Mouse (Mus musculus) gastrocnemius, postnatal 4 days (tissue): ENCODE results near the gene Bak1. TPM values are rescaled to one million over a fixed set of nuclear protein-coding genes. Genes with fewer than 3 reads are reported as not detected.

Source experiments
- DNase-seq, 2 experiments: peaks; one replicate each; pipeline ENCODE4 v3.0.0; 2021 to 2022; ENCODE audit warnings: low spot score in 2 of 2, mixed read lengths in 2 of 2
- total RNA-seq, 2 experiments: library from RNA; stranded (reverse); gene quantifications; 2 replicates each; pipeline ENCODE4 v1.2.3; 2021

Gene Bak1
- total RNA-seq, 2 experiments from 2014 or later, result 30.2 to 35.2 TPM

DNA sequence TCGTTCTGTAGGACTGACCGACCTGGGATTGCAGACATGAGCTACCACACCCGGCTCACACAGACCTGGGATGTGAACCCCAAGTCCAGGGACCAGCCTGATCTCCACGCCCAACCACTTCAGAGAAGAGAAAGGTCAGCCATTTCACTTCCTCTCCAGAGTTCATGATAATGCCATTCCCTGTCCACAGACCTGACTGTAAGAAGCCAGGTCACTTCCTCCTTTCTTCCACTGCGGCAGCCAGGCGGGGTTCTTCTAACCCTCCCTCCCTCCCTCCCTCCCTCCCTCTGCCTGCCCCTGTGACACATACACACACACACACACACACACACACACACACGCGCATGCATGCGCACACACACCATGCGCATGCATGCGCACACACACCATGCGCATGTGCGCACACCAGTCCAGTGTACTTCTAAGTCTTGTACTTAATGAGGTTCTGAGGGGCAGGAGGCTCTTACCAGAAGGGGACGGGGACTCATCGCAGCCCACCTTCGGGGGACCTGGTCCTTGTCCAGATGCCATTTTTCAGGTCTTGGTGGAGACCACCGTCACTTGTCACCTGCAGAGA, 3.4 kb downstream of the Bak1 start:
- no peak for DNase-seq

DNA sequence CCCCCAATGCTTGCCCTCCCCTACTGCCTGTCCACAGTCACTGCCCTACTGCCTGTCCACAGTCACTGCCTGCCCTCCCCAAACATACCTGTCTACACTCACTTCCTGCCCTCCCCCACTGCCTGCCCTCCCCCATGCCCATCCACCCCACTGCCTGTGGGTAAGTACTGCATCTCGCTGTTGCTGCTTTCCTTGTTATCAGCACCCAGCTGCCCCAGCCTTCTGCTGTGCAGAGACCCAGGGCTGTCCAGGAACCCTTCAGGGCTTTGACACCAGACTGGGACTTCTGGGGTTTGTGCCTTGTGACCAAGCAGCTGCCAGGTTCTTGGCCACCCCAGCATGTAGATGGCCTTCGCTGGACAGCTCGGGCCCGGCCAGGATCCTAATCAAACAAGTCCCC, 5.5 kb downstream of the Bak1 start:
- DNase-seq, result no peak

DNA sequence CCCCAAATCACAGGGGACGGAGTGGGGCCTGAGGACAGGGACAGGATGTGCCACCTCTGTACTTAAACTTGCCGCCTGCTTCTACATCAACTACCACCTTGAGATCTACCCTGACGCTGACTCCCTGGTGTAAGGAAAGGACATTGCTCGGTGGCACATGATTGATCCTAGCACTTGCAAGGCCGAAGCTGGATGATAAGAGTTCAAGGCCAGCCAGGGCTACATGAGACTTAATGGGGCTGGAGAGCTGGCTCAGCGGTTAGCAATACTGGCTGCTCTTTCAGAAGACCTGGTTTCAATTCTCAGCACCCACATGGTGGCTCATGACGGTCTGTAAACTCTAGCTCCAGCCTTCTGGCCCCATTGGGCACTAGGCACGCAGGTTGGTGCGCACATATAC, 7.1 kb downstream of the Bak1 start:
- no peak for DNase-seq

DNA sequence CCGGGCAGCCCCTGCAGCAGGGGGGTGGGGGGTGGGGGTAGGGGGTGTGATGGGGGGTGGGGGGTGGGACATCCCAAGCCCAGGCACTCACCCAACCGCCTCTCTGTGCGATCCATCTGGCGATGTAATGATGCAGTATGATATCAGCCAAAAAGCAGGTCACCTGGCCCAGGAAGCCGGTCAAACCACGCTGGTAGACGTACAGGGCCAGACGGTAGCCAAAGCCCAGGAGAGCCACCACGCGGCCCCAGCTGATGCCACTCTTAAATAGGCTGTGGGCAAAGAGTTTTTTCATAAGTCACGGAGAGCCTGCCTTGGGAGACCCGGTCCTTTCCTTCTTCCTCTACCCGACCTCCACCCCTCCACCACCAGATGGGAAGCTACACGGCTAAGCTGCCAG, 7.7 kb downstream of the Bak1 start:
- DNase-seq, result no peak

DNA sequence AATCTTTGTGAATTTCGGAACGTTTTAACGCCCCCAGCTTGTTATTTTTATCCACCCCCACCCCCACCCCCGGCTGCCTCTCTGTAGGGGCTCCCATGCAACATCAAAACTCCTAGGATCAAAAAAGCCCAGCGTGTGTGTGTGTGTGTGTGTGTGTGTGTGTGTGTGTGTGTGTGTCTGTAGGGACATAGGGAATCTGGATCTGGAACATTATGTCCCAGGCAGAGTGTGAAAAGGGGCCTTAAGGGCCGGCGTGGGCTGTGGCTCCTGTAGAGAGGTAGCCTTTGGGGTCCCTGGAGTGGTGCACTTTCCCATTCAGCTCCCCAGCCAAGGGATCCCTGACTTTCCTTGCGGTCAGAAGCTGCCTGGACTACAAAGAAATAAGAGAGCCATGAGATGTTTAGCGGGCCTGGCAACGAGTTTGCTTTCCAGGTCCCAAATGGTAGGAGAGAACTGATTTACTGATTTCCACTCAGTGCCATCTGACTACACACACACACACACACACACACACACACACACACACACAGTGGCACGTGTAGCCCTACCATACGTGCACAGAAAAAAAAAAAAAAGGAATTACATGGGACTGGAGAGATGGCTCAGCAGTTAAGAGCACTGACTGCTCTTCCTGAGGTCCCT, 10.1 kb downstream of the Bak1 start:
- DNase-seq, result peak in 1 of 2 experiments; percentile 8

DNA sequence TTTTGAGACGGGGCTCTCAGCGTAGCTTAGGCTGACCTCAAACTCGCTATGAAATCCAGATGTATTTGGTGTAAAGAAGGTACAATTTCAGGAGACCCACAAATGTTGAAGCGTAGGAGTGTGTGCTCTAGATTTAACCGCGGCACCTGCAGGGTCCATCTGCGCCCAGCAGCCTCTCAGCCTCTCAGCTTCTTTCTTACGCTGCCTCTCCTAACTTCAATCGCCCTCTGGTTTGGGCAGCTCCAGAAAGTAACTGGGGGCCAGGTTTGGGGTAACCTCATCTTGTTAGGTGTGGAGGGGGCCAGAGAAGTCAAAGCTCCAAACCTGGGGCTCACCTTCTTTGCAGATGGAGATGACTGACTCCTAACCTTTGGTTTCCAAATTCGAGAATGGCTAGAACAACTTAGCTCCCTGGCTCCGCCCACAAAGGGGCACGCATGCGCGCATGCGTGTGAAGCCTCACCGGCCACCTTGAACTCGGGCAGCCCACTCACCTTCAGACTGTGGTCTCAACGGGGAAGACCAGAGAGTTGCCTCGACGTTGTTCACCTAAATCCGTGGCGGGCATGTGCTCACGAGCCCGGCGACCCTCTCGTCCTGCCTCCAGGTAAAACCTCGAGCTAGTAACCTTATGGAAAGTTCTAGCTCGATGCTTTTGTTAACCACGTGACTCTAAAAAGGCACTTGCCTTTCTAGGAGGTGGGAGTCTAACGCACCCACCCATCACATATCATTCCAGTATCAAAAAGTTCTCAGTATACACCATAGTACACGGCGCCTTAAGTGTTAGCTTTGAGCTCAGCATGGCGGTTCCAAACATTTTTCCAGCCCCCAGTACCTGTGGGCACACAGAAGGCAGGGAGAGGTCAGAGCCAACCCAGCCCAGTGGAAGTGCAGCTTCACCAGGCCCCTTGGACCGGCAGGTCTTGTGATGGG, 11.0 kb downstream of the Bak1 start:
- peak; percentile 69 to 84 for DNase-seq

DNA sequence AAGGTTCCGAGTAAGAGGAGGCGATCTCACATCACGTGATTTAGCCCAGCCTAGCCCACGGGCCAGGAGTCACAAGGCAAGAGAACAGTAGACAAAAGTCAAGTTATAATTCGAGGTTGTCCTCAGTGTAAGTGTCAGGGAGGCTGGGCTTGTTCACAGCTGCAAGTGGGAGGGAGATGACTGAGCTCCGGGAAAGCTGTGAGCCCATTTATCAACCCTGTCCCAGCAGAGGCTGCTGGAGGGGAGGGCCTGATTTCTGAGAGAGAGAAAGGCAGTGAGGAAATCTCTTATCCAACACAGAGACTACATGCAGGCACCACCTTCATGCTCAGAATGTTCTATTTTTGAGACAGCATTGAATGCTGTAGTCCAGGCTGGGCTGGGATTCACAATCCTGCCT, 15.9 kb downstream of the Bak1 start:
- DNase-seq, result no peak

DNA sequence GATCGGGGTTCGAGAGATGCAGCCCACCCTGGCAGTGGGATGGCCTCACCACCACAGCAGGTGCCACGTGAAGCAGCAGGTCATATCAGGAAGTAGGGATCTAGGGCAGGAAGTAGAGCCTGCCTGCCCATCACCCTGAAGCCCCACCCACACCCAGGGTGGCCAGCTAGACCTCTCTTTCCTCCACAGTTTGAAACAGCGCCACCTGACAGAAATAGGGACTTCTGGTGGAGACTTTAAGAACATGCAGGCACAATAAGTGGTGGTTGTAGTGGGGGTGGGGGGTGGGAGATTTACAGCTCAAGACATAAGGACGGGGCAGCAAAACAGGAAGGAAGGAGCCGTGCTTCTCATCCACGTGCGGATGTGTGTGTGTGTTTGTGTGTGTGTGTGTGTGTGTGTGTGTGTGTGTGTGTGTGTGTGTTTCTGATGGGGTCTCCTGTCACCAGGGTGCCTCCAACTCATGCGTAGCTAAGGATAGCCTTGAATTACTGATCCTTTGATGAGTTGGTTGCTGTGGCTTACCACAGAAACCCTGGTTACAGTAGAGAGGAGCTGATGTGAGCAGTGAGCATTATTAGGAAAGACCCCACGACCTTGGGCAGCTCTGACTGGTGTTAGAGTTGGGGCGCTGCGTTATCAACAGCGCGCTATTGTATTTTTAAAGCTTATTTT, 16.7 kb downstream of the Bak1 start:
- DNase-seq, result no peak

DNA sequence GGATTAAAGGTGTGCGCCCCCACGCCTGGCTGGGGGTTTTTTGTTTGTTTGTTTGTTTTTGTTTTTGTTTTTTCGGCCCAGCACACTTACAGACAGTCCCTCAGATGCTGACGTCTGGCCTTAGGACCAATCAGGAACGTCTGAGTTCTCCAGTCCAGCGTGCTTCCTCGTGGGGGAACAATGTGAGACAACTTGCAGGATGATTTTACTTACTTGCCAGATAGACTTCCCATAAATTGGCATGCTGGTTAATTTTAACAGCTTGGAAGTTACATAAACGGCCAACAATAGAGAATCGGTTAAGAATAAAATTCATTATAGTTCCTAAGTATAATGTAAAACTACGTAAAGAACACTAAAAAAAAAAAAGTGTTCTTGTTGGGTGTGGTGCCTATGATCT, 17.6 kb downstream of the Bak1 start:
- DNase-seq, result no peak

DNA sequence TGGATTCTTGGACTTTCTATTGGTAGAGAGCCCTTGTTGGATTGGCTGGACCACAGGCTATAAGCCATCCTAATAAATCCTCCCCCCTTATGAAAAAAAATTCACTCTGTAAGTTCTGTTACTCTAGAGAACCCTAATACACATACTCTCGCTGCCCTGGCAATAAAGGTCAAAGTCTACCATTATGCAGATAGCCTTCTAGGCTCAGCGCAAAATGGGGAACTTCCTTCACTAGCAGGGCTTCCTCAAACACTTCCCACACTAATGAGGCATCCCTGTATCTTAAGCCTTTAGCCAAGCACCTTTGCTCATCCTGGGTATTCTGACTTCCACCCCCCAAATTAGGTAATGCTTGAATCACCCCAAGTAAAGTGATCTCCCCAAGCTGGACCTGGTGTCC, 20.5 kb downstream of the Bak1 start:
- DNase-seq, result no peak

DNA sequence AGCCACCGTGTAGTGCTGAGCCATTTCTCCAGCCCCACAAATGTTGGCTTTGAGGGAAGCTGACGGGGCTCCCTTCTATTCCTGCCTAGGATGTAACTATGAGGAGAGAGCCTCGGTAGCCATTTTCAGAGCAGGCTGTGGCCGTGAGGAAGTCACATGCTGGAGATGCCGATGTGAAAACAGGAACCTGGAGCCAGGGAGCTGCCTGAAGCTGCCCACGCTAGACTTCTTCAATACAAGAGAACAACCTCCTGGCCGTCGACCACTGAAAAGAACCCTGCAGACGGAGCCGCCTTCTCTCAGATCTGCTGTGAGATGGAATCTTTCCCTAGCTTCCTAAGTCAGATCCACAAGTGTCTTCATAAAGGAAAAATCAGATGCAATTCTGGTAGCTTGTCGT, 23.2 kb downstream of the Bak1 start:
- DNase-seq, result no peak

DNA sequence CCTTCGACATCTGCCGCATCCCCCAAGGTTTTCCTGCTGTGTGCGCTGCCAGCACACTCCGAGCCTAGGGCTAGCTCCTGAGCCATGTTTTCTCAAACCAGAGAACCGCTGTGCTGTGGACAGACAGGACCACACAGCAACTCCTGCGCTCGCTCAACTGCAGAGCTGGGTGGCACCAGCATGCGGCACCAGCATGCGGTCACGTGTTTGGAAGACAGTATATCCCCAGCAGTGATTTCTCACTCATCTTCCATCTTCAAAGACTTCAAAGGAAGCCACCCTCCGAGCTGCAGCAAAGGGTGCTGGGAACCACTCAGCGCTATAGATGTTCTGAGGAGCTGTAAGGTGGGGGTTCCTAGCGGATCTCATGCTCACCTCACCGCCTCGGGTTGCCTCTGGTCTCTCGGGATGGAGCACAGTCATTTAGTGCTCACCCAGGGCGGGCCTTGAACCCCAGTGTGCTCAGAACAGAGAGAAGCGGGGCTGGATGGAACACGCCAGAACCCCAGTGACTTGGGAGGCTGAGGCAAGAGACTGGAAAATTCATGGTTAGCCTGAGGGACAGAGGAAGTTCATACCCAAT, 23.8 kb downstream of the Bak1 start:
- DNase-seq, result no peak

DNA sequence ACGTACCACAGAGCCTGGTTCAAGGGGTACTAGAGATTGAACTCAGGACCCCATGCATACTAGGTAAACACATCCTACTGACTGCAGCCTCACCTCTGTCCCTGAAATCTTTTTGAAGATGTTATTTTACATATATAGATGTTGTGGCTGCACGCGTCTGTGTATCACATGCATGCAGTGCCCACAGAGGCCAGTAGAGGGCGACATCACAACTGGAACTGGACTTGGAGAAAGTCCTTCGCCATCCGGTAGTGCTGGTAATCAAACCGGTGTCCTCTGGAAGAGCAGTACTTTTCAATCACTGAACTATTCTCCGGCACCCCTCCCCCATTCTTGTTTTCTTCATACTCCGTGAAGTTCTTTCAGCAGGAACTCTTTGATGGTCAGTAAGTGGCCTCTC, 24.4 kb downstream of the Bak1 start:
- peak in 1 of 2 experiments; percentile 59 for DNase-seq

DNA sequence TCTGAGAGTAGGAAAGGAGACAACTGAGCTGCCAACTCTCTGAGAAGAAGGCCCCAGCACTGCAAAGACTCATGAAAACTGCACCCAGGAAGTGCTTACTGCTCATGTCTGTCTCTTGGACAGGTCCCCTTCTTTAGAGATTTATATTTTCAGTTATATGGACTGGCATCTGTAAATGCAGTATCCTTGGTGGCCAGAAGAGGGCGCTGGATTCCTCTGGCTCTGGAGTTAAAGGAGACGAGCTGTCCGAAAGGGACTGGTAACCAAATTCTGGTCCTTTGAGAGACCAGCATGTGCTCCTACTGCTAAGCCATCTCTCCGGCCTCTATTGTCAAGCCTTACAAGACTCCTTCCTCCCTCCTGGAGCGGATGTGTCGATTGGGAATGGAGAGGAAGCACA, 26.9 kb downstream of the Bak1 start:
- DNase-seq, result no peak

DNA sequence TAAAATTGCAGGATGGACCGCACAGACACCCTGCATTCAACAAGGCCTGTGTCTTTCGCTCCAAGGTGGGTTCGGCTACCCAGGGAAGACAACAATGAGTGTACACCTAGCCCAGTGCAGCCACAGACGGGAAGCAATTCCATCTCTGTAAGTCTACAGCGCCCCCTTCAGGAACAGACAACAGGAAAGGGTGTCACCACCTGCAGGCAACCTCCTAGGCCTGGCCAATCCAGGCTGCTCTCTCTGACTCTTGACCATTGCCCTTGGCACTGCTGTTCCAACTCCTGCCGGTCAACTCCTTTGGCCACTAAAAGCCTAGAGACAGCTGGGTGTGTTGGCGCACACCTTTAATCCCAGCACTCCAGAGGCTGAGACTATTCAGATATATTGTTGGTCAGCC, 27.7 kb downstream of the Bak1 start:
- no peak for DNase-seq

DNA sequence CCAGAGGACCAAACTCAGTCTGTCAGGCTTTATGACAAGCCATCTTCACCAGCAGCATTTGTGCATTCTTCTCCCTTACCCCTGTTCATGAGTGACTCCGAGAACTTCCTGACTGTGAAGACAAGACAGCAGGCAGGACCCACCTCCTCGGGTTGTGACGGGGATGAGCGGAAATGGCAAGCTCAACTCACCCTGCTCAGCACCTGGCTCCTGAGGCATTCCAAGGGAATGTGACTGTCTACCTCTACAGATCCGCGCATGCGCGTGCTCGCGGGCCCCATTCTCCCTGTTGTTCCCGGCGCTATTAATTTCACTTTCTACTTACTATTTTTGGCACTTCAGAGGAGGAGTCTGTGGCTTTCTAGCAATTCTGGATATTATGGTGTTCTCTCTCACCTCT, 28.8 kb downstream of the Bak1 start:
- DNase-seq, result no peak

DNA sequence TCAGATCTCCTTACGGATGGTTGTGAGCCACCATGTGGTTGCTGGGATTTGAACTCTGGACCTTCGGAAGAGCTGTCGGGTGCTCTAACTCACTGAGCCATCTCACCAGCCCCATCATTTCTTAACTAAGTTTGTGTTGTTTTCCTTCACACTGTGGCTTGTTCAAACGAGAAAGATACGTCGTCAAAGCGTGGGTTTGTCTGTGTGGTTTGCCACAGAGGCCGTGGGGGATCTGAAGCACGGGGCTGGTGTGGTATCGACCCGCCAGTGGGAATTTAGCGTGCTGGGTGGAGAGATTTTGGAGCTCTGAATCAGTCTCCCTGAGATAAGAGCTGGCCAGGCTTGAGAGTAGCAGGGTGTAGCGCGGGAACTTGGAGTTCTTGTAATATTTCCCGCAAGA, 30.5 kb downstream of the Bak1 start:
- DNase-seq, result no peak

DNA sequence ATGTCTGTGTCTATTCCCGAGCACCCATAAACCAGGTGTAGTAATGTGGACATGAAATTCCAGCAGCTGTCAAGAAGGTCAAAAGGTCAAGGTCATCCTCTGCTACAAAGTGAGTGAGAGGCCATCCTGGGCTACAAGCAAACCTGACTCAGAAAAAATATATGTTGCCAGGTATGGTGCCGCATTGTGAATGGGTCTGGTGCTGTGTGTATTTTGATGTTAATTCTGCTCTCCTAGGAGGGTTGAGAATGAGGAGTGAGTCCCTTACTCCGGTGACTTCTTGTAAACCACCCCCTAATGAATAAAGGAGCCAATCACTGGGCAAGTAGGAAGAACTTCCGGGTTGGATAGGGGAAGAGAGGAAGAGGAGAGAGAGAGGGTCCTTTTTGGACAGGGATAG, 31.1 kb downstream of the Bak1 start:
- no peak for DNase-seq

DNA sequence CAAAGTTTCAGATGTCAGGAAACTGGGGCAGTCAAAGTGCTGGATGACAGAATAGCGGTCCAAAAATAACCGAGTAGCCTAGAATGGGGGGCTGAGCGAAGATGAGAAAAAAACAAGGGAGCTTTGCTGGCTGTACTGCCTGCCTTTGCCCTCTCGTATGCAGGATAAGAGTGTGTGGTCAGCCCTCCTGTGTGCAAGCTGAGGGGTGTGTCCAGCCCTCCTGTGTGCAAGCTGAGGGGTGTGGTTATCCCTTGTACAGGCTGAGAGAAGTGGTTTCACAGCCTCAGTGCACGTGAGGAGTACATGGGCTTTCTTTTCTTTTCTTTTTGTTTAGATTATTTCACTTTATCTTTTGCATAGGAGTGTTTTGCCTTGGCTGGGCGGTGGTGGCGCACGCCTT, 33.2 kb downstream of the Bak1 start:
- no peak for DNase-seq

DNA sequence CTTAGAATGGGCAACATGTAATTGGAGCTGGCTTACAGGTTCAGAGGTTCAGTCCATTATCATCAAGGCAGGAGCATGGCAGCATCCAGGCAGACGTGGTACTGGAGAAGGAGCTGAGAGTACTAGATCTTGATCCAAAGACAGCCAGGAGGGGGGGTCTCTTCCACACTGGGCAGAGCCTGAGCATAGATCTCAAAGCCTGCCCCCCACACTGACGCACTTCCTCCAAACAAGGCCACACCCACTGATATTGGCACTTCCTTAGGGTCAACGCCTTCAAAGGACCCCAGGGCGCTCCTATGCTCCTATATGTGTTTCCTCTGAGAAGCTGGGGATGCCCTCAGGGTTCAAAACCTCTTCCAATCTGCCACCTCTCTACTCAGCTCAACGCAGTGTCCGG, 33.8 kb downstream of the Bak1 start:
- no peak for DNase-seq

DNA sequence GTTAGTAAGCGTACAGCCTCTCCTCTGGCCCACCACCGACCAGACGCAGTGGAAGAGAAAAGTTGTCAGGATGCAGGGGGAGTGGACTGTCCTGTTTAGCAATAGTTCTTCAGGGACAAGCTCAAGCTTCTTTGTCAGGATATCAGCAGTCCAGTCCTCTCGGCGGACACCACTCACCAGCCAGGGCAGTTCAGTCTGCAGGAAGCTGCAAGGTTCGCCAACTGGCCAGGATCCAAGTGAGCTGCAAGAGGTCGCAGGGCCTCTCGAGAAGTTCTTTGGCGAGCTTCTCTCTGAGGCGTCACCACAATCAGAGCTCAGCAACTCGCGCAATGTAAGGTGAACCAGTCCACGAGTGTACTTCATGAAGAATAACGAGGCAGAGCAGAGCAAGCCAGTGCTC, 34.4 kb downstream of the Bak1 start:
- DNase-seq, result peak; percentile 43 to 64
